8 mouse cellular contexts compared by ENCODE assay signal in the genomic region with DNA sequence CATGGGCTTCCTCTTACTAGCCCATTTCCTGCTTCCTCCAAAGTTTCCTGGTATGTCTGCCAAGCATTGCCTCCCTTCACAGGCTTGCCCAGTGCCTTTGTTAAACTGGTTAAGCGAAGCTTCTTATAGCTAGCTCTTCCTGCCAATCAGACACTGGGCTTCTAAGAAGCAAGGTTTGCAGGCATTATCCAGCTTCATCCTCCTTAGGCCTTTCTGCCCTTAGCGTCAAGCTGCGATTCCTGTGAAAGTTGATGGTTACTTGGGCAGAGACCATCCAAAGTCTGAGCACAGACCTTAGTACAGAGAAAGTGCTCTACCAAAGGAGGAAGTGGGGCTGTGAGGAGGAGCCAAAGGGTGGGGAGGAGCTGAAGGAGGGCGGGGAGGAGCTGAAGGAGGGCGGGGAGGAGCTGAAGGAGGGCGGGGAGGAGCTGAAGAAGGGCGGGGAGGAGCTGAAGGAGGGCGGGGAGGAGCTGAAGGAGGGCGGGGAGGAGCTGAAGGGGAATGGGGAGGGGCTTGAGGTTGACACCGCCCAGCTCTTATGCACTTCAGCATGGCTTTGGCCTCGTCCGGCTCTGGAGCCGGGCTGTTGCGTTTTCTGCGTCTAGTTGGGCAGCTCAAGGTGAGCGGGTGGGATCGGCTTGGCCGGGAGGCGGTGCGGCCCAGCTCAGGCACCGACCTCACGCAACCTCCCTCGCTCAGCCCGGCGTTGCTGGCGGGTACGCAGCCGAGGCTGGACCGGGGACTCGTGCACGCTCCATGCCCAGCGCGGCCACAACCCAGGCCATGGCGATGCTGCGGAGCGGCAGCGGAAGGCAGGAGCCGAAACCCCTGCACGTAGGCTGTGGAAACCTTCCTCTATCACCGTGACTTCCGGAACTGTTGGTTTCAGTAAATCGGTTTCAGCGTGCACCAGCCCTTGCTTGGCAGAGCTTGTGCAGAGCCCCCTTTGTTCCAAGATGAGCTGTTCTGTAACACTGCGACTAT. TPM values are rescaled to one million over a fixed set of nuclear protein-coding genes. Genes with fewer than 3 reads are reported as not detected.
DNase-seq lines count a peak whose midpoint lies in the region; ATAC-seq and TF ChIP-seq lines count a peak whose summit lies in the region.

A gene (plus strand): TSS at position 519 of the 984 bp plus-strand sequence.

- 0 out of 2 replicates have a peak, but pooled peaks have one; percentile 41 for TF ChIP-seq EP300 in heart, postnatal 0 days (IDR thresholded peaks at IDR 0.05; ENCODE audit: low read depth)

- no peaks in the 10 kb centered on the region for H3K27me3 ChIP-seq in E14TG2a.4 (ENCODE audit: insufficient read depth, low read length)
- H3K27me3 ChIP-seq in forebrain, embryonic 12.5 days: no peaks in the 10 kb centered on the region
- no peaks in the 10 kb centered on the region for H3K27me3 ChIP-seq in heart, postnatal 0 days (ENCODE audit: control insufficient read depth, insufficient read depth, low read length)
- no peaks in the 10 kb centered on the region for H3K27me3 ChIP-seq in neural tube, embryonic 15.5 days (replicated peaks)

- H3K9me3 ChIP-seq in E14TG2a.4 (ENCODE audit: low read length): no peaks in the 10 kb centered on the region
- no peaks in the 10 kb centered on the region for H3K9me3 ChIP-seq in forebrain, embryonic 12.5 days
- H3K9me3 ChIP-seq in heart, postnatal 0 days (replicated peaks; ENCODE audit: control insufficient read depth, low read length): no peaks in the 10 kb centered on the region
- H3K9me3 ChIP-seq in neural tube, embryonic 15.5 days (replicated peaks): no peaks in the 10 kb centered on the region

- peak within 1 kb of the TSS; percentile 82 for H3K27ac ChIP-seq in forebrain, embryonic 12.5 days
- peak within 1 kb of the TSS; percentile 90 for H3K27ac ChIP-seq in heart, postnatal 0 days (ENCODE audit: low read depth)
- peak within 1 kb of the TSS; percentile 92 for H3K27ac ChIP-seq in neural tube, embryonic 15.5 days (replicated peaks)

- peaks cover 27% of the 10 kb centered on the region for H3K36me3 ChIP-seq in E14TG2a.4 (ENCODE audit: insufficient read depth, low read length)
- H3K36me3 ChIP-seq in forebrain, embryonic 12.5 days (replicated peaks): peaks cover 3% of the 10 kb centered on the region; the same call in 1 of the 2 replicates
- 0 out of 2 replicates have a peak, but pooled peaks cover 6% of the 10 kb centered on the region for H3K36me3 ChIP-seq in heart, postnatal 0 days (replicated peaks; ENCODE audit: control insufficient read depth, insufficient read depth, low read length)
- H3K36me3 ChIP-seq in neural tube, embryonic 15.5 days: peaks cover 4% of the 10 kb centered on the region; the same call in 1 of the 2 replicates

- no peak for TF ChIP-seq CTCF in E14TG2a.4 (conservative IDR thresholded peaks at IDR 0.05; ENCODE audit: low read length)
- no peak for TF ChIP-seq CTCF in heart, postnatal 0 days (IDR thresholded peaks at IDR 0.05; ENCODE audit: low read depth)

- peak; percentile 59 for DNase-seq in c-Kit-positive CD71-positive TER-119-negative erythroid progenitor cells, embryonic 14.5 days (ENCODE audit: low read depth)
- DNase-seq in heart, postnatal 0 days (ENCODE audit: low spot score): peak; percentile 82
- peak; percentile 86 to 91 for DNase-seq in kidney, postnatal 4 days
- peak; percentile 73 to 75 for DNase-seq in lung, adult 18-20 months
- DNase-seq in testis, postnatal 14 days (ENCODE audit: low spot score): peak; percentile 79

- peak within 1 kb of the TSS; percentile 69 for H3K9ac ChIP-seq in forebrain, embryonic 12.5 days
- peak within 1 kb of the TSS; percentile 91 for H3K9ac ChIP-seq in heart, postnatal 0 days (replicated peaks; ENCODE audit: low read depth, low read length)
- H3K9ac ChIP-seq in neural tube, embryonic 15.5 days (replicated peaks): peak within 1 kb of the TSS; percentile 78

- H3K4me3 ChIP-seq in E14TG2a.4 (replicated peaks; ENCODE audit: low read length): peak within 1 kb of the TSS; percentile 86
- H3K4me3 ChIP-seq in forebrain, embryonic 12.5 days (replicated peaks): peak within 1 kb of the TSS; percentile 70
- peak within 1 kb of the TSS; percentile 89 for H3K4me3 ChIP-seq in heart, postnatal 0 days (ENCODE audit: low read depth, low read length)
- H3K4me3 ChIP-seq in neural tube, embryonic 15.5 days (replicated peaks): peak within 1 kb of the TSS; percentile 82

- peaks cover 13% of the 10 kb centered on the region for H3K4me1 ChIP-seq in E14TG2a.4 (replicated peaks; ENCODE audit: low read depth, low read length)
- H3K4me1 ChIP-seq in forebrain, embryonic 12.5 days: peaks cover 8% of the 10 kb centered on the region
- 0 out of 2 replicates have a peak, but pooled peaks cover 13% of the 10 kb centered on the region for H3K4me1 ChIP-seq in heart, postnatal 0 days (ENCODE audit: control insufficient read depth, insufficient read depth)
- H3K4me1 ChIP-seq in neural tube, embryonic 15.5 days: peaks cover 10% of the 10 kb centered on the region

- H3K4me2 ChIP-seq in forebrain, embryonic 12.5 days: peak within 1 kb of the TSS; percentile 61
- peak within 1 kb of the TSS; percentile 82 for H3K4me2 ChIP-seq in heart, postnatal 0 days (ENCODE audit: low read depth, low read length)
- H3K4me2 ChIP-seq in neural tube, embryonic 15.5 days: peak within 1 kb of the TSS; percentile 72

- WGBS in forebrain, embryonic 12.5 days: 3% methylated on average over 42 of the region's 44 CpGs
- 3% methylated on average over 41 of the region's 44 CpGs for WGBS in heart, postnatal 0 days
- WGBS in neural tube, embryonic 15.5 days: 3% methylated on average over 44 of the region's 44 CpGs

- peak; percentile 95 for ATAC-seq in forebrain, embryonic 12.5 days (ENCODE audit: low FRiP score)
- peak; percentile 93 for ATAC-seq in heart, postnatal 0 days (ENCODE audit: insufficient read depth, low read depth)
- peak; percentile 96 for ATAC-seq in neural tube, embryonic 15.5 days (ENCODE audit: low FRiP score)

RNA-seq across cellular contexts. Expression of the gene that starts here (rescaled TPM):
- polyA plus RNA-seq in forebrain, embryonic 12.5 days (2016; fragmentation: Nextera tagmentation; extraction: Ambion mirVana): 57.6 and 62.6 TPM in 2 replicates
- 20.8 and 46.8 TPM in 2 replicates for total RNA-seq in heart, postnatal 0 days (2014; rRNA removed; ENCODE audit: low replicate concordance)
- 51.8 and 56.9 TPM in 2 replicates for polyA plus RNA-seq in heart, postnatal 0 days (2015; fragmentation: Nextera tagmentation; extraction: Ambion mirVana)
- polyA plus RNA-seq in neural tube, embryonic 15.5 days (2015; fragmentation: Nextera tagmentation; extraction: Ambion mirVana): 66.0 and 66.9 TPM in 2 replicates

Comparison
In these comparisons a context has a peak if more than half of its experiments do, and no peak if none do; other contexts are left out.
1. Peak in every context shown above with its lines: DNase-seq, ATAC-seq, H3K4me3 ChIP-seq and H3K27ac ChIP-seq.